In genomic region chr9:13748404-13748797, GRCm38 (mm10) we compare ENCODE assay signal across 8 mouse cellular contexts. TPM values are rescaled to one million over a fixed set of nuclear protein-coding genes. Genes with fewer than 3 reads are reported as not detected.
DNase-seq lines count a peak whose midpoint lies in the region; ATAC-seq lines count a peak whose summit lies in the region.

TSS of gene Mtmr2 (plus strand) at chr9:13748410.

- peak within 1 kb of the TSS; percentile 97 for H3K4me3 ChIP-seq in neural tube, embryonic 11.5 days (ENCODE audit: low read depth, low read length)
- peak within 1 kb of the TSS; percentile 65 for H3K4me3 ChIP-seq in midbrain, embryonic 15.5 days

- DNase-seq in neural tube, embryonic 11.5 days (ENCODE audit: low spot score) = no peak
- DNase-seq in neural tube, embryonic 10.5 days (ENCODE audit: extremely low spot score, low spot score) = no peak
- DNase-seq in layer of hippocampus, postnatal 25 days (ENCODE audit: extremely low spot score in 1 of 2, low spot score in 1 of 2) = no peak
- no peak for DNase-seq in cerebellum, adult 8-10 months
- DNase-seq in right cerebral cortex, postnatal 14 days = no peak

- peak within 1 kb of the TSS; percentile 99 for H3K9ac ChIP-seq in neural tube, embryonic 11.5 days (ENCODE audit: low read length)
- H3K9ac ChIP-seq in midbrain, embryonic 15.5 days = peak within 1 kb of the TSS; percentile 90

- no peaks in the 10 kb centered on the region for H3K27me3 ChIP-seq in neural tube, embryonic 11.5 days (ENCODE audit: control insufficient read depth, insufficient read depth, low read length)
- H3K27me3 ChIP-seq in midbrain, embryonic 15.5 days (replicated peaks) = no peaks in the 10 kb centered on the region

- peak within 1 kb of the TSS; percentile 53 for H3K4me2 ChIP-seq in neural tube, embryonic 11.5 days (ENCODE audit: low read depth)
- H3K4me2 ChIP-seq in midbrain, embryonic 15.5 days = peak within 1 kb of the TSS; percentile 63

- no peaks in the 10 kb centered on the region for H3K36me3 ChIP-seq in neural tube, embryonic 11.5 days (ENCODE audit: control insufficient read depth, insufficient read depth, low read length)
- no peaks in the 10 kb centered on the region for H3K36me3 ChIP-seq in midbrain, embryonic 15.5 days (replicated peaks)

- H3K27ac ChIP-seq in neural tube, embryonic 11.5 days (ENCODE audit: low read depth, low read length) = peak within 1 kb of the TSS; percentile 92
- H3K27ac ChIP-seq in midbrain, embryonic 15.5 days = peak within 1 kb of the TSS; percentile 85

- peaks cover 4% of the 10 kb centered on the region for H3K4me1 ChIP-seq in neural tube, embryonic 11.5 days (ENCODE audit: control insufficient read depth, insufficient read depth, low read length)
- H3K4me1 ChIP-seq in midbrain, embryonic 15.5 days = peaks cover 17% of the 10 kb centered on the region

- H3K9me3 ChIP-seq in neural tube, embryonic 11.5 days (ENCODE audit: control insufficient read depth, low read length) = no peaks in the 10 kb centered on the region
- no peaks in the 10 kb centered on the region for H3K9me3 ChIP-seq in midbrain, embryonic 15.5 days

- ATAC-seq in neural tube, embryonic 11.5 days (ENCODE audit: insufficient read depth, low FRiP score, low TSS enrichment) = no peak
- no peak for ATAC-seq in common myeloid progenitor, adult 5-6 weeks (replicated peaks; ENCODE audit: low read depth, poor library complexity, severe bottlenecking)
- no peak for ATAC-seq in granulocyte monocyte progenitor cell, adult 5-6 weeks (replicated peaks; ENCODE audit: poor library complexity, severe bottlenecking)
- ATAC-seq in midbrain, embryonic 15.5 days (replicated peaks) = 0 out of 2 replicates have a peak, but pooled peaks have one; percentile 0

- WGBS in neural tube, embryonic 11.5 days = 43% methylated on average over 2 of the region's 2 CpGs
- 41% methylated on average over 2 of the region's 2 CpGs for WGBS in midbrain, embryonic 15.5 days

RNA-seq across cellular contexts. Expression of gene Mtmr2, which starts in this region (rescaled TPM):
- polyA plus RNA-seq in neural tube, embryonic 11.5 days (2014; fragmentation: Nextera tagmentation; extraction: Ambion mirVana) = 82.7 and 85.2 TPM in 2 replicates
- total RNA-seq in common myeloid progenitor, adult 5-6 weeks (2017) = 52.4 and 58.7 TPM in 2 replicates
- total RNA-seq in granulocyte monocyte progenitor cell, adult 5-6 weeks (2014; fragmentation: Nextera tagmentation) = 33.7 and 42.9 TPM in 2 replicates
- 52.8 and 58.0 TPM in 2 replicates for total RNA-seq in granulocyte monocyte progenitor cell, adult 5-6 weeks (2017)
- total RNA-seq in layer of hippocampus, postnatal 25 days (2021) = 10 to 100 TPM; 54.8 to 62.2 TPM
- 53.2 and 54.6 TPM in 2 replicates for polyA plus RNA-seq in midbrain, embryonic 15.5 days (2015; fragmentation: Nextera tagmentation; extraction: Ambion mirVana)
